Mouse (Mus musculus) erythroblast, embryonic 14.5 days (primary cell): ENCODE data around the gene Gsk3b. TPM values are rescaled to one million over a fixed set of nuclear protein-coding genes. Genes with fewer than 3 reads are reported as not detected.

Experiments used
- H3K27me3 ChIP-seq: 2 replicates; pipeline ENCODE4 v1.6.1; 2012; ENCODE audit warnings: inconsistent platforms; ENCODE audit not compliant: control insufficient read depth
- H3K36me3 ChIP-seq: 2 replicates; pipeline ENCODE4 v1.6.1; 2012; ENCODE audit warnings: mild to moderate bottlenecking, inconsistent platforms; ENCODE audit not compliant: control insufficient read depth
- H3K4me1 ChIP-seq: 2 replicates; pipeline ENCODE4 v1.6.1; 2012; ENCODE audit warnings: inconsistent platforms; ENCODE audit not compliant: control insufficient read depth
- H3K4me3 ChIP-seq: replicated peaks from 2 replicates; pipeline ENCODE3; 2012; ENCODE audit warnings: moderate library complexity, mild to moderate bottlenecking, inconsistent platforms
- H3K9me3 ChIP-seq: 2 replicates; pipeline ENCODE4 v1.6.1; 2012; ENCODE audit warnings: low read length, inconsistent platforms, mixed read lengths; ENCODE audit not compliant: control insufficient read depth
- GATA1 ChIP-seq: IDR thresholded peaks from 2 replicates; pipeline ENCODE4 v1.6.1; 2012; ENCODE audit warnings: low read length, inconsistent platforms, mixed read lengths
- TAL1 ChIP-seq: IDR thresholded peaks from 3 replicates; pipeline ENCODE4 v1.6.1; 2012; ENCODE audit warnings: low read length, inconsistent platforms, mixed read lengths
- polyA plus RNA-seq: library from polyadenylated mRNA; stranded (reverse); fragments of >175 nt; gene quantifications from 2 replicates; pipeline ENCODE4 v1.2.3, GENCODE M21; 2012

Gene Gsk3b
- polyA plus RNA-seq, 1 experiment: 0.74 TPM

DNA sequence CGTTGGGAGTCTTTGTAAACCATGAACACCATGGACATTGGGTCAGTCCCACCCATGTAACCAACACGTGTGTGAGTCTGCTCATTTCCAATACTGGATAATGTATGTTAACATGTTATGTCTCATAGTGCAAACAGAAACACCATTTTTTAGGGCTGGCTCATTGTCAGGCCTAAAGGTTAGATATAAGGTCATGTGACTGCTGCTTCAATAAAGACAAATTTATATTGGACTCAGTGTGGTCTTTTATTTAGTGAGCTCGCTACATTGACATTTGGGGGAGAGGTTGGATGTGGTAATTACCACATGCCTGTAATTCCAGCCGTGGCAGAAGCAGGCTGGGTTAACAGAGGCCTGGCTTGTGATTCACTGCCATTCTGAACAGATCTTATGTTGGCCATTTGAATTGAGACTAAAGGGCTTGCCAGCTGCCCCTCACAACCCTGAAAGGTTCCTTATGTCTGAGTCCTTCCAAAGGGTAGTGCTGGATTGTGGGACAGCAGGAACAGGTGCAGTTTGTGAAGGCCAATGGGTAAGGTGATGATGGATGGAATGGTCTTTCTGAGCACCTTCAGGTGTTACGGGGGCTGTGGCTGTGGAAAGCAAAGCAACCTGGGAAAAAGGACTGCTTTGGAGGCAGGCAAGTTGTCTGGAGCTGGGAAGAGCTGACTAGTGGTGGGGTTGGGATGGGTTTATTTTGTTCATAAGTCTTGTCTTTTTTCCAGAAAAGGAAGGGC is 157.2 kb downstream of the Gsk3b start:
- H3K36me3 ChIP-seq: peaks cover 16% of the 10 kb centered on the region
- no peak overlapping the region for H3K4me3 ChIP-seq
- H3K9me3 ChIP-seq: no peaks in the 10 kb centered on the region
- H3K27me3 ChIP-seq: no peaks in the 10 kb centered on the region; the same call in 1 of the 2 replicates
- TF ChIP-seq GATA1 (no peak), TAL1 (no peak)
- no peaks in the 10 kb centered on the region for H3K4me1 ChIP-seq

GRCm38 (mm10) chr16:38248331-38248961 is 159.6 kb downstream of the Gsk3b start:
- H3K4me1 ChIP-seq: no peaks in the 10 kb centered on the region
- no peaks in the 10 kb centered on the region; the same call in 1 of the 2 replicates for H3K27me3 ChIP-seq
- no peaks in the 10 kb centered on the region for H3K9me3 ChIP-seq
- H3K36me3 ChIP-seq: peaks cover 2% of the 10 kb centered on the region; the same call in 1 of the 2 replicates
- no peak for TF ChIP-seq TAL1
- no peak for TF ChIP-seq GATA1
- no peak overlapping the region for H3K4me3 ChIP-seq

- TF ChIP-seq TAL1: no peak
- TF ChIP-seq GATA1: peak; percentile 58
- peaks cover 2% of the 10 kb centered on the region; the same call in 1 of the 2 replicates for H3K36me3 ChIP-seq
- H3K9me3 ChIP-seq: no peaks in the 10 kb centered on the region
- H3K4me1 ChIP-seq: no peaks in the 10 kb centered on the region
- no peak overlapping the region for H3K4me3 ChIP-seq
- no peaks in the 10 kb centered on the region; the same call in 1 of the 2 replicates for H3K27me3 ChIP-seq
These were observed 161.7 kb downstream of the Gsk3b start for GRCm38 (mm10) chr16:38250467-38250866.

- H3K27me3 ChIP-seq: no peaks in the 10 kb centered on the region; the same call in 1 of the 2 replicates
These were observed 165.2 kb downstream of the Gsk3b start for GRCm38 (mm10) chr16:38254001-38254400.

DNA sequence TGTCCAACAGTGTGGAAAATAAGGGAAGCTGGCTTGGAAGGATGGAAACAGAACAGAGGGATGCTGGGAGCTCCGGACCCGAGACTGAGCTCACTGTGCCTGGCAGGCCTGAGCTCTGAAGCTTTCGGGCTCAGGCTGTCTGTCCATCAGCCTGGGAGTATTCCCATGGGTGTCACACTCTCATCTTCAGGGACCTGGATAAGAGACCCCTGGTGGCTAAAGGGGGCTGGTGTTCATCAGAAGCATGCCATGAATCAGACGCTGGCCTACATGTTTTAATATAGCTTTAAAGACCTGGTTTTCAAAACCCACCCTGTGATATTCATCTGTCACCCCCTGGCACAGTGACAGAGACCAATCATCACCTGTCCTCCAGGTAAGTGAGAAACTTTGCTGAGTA is 166.3 kb downstream of the Gsk3b start:
- Histone ChIP-seq H3K4me1 (no peaks in the 10 kb centered on the region), H3K36me3 (peaks cover 2% of the 10 kb centered on the region; the same call in 1 of the 2 replicates), H3K9me3 (no peaks in the 10 kb centered on the region), H3K4me3 (no peak overlapping the region), H3K27me3 (no peaks in the 10 kb centered on the region; the same call in 1 of the 2 replicates)
- TF ChIP-seq TAL1 (no peak), GATA1 (no peak)

More at GRCm38 (mm10) chr16:38254001-38254400, 165.2 kb downstream of the Gsk3b start:
- Histone ChIP-seq H3K9me3 (no peaks in the 10 kb centered on the region), H3K4me1 (no peaks in the 10 kb centered on the region), H3K4me3 (no peak overlapping the region), H3K36me3 (peaks cover 2% of the 10 kb centered on the region; the same call in 1 of the 2 replicates)
- no peak for TF ChIP-seq GATA1
- no peak for TF ChIP-seq TAL1

DNA sequence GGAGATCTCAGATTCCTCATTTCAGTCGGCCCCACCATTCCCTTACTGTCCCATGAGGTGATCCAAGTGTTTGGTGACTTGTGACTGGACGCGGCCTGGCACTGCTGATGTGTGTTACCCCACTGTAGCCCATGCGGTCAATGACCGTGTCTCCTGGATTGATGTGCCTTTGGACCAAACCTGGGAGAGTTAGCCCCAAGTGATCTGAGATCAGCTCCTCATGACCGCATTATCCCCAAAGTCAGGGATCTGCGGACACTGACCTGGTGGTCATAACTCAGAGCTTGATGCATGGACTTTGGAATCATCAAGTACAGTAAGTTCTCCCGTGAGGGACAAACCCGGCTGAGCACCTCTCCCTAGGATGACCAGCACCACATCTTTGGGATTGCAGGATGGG is 167.1 kb downstream of the Gsk3b start:
- no peaks in the 10 kb centered on the region for H3K27me3 ChIP-seq
- no peaks in the 10 kb centered on the region for H3K4me1 ChIP-seq
- H3K9me3 ChIP-seq: no peaks in the 10 kb centered on the region
- TF ChIP-seq TAL1 (no peak), GATA1 (no peak)
- peaks cover under 1% of the 10 kb centered on the region; the same call in 1 of the 2 replicates for H3K36me3 ChIP-seq
- no peak overlapping the region for H3K4me3 ChIP-seq

DNA sequence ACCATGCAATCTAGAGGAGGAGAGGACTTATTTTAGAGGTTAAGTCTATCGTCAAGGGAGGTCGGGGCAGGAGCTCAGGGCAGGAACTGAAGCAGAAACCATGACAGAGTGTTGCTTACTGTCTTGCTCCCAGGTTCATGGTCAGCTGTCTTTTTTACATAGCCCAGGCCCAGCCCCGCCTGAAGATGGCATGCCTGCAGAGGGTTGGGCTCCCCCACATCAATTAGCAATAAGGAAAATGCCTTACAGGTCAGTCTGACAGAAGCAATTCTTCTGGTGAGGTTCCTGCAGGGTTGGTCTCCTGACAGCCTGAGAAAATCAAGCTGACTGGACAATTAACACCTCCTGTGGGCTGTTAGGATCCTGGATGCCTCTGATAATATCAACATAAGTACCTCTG is 182.8 kb downstream of the Gsk3b start:
- H3K4me1 ChIP-seq: no peaks in the 10 kb centered on the region
- no peaks in the 10 kb centered on the region for H3K36me3 ChIP-seq
- no peaks in the 10 kb centered on the region for H3K27me3 ChIP-seq
- no peaks in the 10 kb centered on the region for H3K9me3 ChIP-seq
- no peak for TF ChIP-seq TAL1
- no peak for TF ChIP-seq GATA1
- H3K4me3 ChIP-seq: no peak overlapping the region

GRCm38 (mm10) chr16:38272483-38272882 is 183.7 kb downstream of the Gsk3b start:
- no peaks in the 10 kb centered on the region for H3K4me1 ChIP-seq
- TF ChIP-seq GATA1: no peak
- no peak for TF ChIP-seq TAL1
- no peak overlapping the region for H3K4me3 ChIP-seq
- no peaks in the 10 kb centered on the region for H3K36me3 ChIP-seq
- H3K27me3 ChIP-seq: no peaks in the 10 kb centered on the region
- H3K9me3 ChIP-seq: no peaks in the 10 kb centered on the region

DNA sequence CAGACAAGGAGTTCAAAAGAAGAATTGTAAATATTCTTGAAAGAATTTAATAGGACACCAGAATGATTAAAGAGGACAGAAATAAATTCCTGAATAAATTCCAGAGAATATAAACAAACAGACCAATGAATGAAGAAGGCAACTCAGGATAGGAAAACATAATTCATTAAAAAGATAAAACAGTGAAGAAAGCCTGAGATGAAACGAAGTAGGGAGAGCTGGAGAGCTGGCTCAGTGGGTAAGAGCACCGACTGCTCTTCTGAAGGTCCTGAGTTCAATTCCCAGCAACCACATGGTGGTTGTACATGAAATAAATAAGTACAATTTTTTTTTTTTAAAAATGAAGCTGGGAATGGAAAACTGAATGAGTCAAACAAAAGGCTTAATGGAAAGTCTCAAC is 185.9 kb downstream of the Gsk3b start:
- no peak overlapping the region for H3K4me3 ChIP-seq
- H3K36me3 ChIP-seq: no peaks in the 10 kb centered on the region
- no peaks in the 10 kb centered on the region for H3K9me3 ChIP-seq
- no peak for TF ChIP-seq TAL1
- no peak for TF ChIP-seq GATA1
- no peaks in the 10 kb centered on the region for H3K27me3 ChIP-seq
- H3K4me1 ChIP-seq: no peaks in the 10 kb centered on the region
